Mouse (Mus musculus) layer of hippocampus, adult 8-10 months (tissue): Measurements from ENCODE around the gene Arap1. TPM values are rescaled to one million over a fixed set of nuclear protein-coding genes. Genes with fewer than 3 reads are reported as not detected.

ENCODE experiments used
- DNase-seq, 2 experiments: peaks; one replicate each; pipeline ENCODE4 v3.0.0; 2022; ENCODE audit warnings: low spot score in 2 of 2
- total RNA-seq, 4 experiments: library from RNA; stranded (reverse); gene quantifications; 2 replicates each; pipeline ENCODE4 v1.2.4; 2022

Gene Arap1
- 10 to 100 TPM; 18.0 to 32.8 (median 26.4) TPM for total RNA-seq

GRCm38 (mm10) chr7:101347767-101348270 is at the start of gene Arap1:
Arap1 (plus strand) TSS chr7:101348067.
- DNase-seq, result no peak

GRCm38 (mm10) chr7:101298375-101298774 is 49.5 kb upstream of the Arap1 start:
- DNase-seq, result no peak

GRCm38 (mm10) chr7:101301361-101301880 is 46.4 kb upstream of the Arap1 start:
- no peak for DNase-seq

DNA sequence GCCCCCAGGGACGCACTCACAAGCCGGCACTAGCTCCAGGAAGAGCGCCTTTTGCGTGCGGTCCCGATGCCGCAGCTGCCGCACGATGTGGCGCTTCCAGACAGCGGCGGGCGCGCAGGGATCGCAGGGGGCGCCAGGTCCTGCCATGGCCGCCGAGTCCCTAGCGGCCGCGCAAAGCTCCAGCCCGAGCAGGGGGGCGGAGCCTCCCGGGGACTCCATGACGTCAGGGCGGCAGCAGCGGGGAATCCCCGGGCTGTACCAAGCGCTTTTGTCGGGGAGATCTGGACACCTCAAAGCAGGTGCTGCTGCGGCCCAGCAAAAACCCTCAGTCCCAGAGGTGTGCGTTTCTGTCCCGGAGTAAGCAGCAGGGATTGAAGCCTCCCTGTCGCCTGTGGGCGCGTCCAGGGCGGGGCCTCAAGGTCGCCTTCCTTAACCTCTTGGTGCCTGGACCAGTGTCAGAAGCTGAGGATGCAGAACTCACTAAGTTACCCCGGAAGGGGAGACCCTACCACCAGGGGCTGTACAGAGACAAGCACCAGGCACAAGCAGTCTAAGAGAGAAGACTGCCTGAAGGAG is 45.9 kb upstream of the Arap1 start, which contains the start of gene Atg16l2:
Atg16l2 (minus strand) TSS at position 371 of the 576 bp plus-strand sequence.
- DNase-seq, result peak; percentile 88 to 89

- no peak for DNase-seq
Observed at GRCm38 (mm10) chr7:101302691-101303090, 45.2 kb upstream of the Arap1 start.

DNA sequence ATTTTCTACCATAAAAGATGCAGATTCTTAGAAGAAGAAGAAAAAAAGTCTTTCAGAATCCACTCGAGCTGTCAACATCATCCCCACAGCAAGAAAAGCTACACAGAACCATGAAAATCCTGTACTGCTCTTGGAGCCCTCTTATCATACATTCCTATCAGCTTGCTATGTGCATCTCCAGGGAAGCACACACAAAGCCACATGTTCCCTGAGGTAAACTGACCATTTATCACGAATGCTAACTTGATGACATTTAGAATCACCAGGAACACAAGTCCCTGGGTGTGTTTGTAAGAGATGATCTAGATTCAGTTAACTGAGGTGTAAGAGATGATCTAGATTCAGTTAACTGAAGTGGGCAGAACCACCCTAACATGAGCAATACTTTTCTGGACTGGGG is 41.0 kb upstream of the Arap1 start:
- no peak for DNase-seq

DNA sequence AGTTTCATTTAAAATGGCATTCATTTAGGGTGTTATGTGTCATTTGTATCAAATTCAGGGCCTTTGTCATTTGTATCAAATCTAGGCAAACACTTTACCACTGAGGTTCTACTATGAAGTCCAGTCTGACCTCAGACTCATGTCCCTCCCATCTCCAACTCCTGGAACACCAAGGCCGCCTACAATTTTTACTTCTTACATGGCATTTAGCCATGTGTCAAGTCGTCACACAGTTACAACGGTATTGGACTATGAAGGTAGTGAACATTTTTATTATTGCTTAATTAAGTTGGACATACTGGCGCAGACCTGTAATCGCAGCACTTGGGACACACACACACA is 37.9 kb upstream of the Arap1 start:
- no peak for DNase-seq

- peak; percentile 96 to 99 for DNase-seq
Observed at GRCm38 (mm10) chr7:101310327-101311028, 37.4 kb upstream of the Arap1 start.

DNA sequence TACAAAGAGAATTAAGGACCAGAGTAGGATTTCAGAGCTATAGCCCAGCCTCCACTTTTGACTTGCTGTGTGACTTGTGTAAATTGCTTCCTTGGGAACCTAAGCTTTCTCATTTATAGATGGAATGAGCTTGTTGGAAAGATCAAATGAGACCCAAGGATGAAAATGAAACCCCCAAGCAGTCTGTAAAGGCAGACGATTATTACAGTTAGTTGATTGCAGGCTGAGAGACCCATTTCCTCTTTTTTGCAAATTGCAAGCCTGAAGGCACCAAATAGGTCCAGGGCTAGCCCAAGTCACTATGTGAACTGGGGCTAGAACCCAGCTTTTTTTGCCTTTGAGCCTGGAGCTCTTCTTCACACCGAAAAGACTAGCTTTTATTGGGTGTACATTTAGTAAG is 36.8 kb upstream of the Arap1 start:
- no peak for DNase-seq

GRCm38 (mm10) chr7:101313033-101313432 is 34.8 kb upstream of the Arap1 start:
- no peak for DNase-seq

GRCm38 (mm10) chr7:101314396-101314795 is 33.5 kb upstream of the Arap1 start:
- DNase-seq, result no peak

DNA sequence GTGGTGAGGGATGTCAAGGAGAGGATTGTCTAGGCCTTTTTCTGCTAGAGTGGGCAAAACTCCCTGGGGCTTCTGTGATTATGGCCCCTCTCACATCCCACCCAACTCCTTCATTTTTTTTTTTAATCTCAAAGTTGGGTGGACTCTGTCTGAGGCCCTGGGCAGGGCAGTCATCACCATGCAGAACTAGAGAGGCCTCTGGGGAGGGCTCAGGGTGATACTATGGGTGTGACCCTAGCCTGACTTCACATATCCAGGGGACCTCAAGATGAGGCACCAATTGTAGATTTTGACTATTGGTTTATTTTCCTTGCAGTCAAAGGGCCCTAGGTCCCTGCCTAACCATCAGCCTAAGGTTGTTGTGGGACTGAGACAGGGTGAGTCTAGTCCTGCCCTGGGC is 32.2 kb upstream of the Arap1 start:
- no peak for DNase-seq

DNA sequence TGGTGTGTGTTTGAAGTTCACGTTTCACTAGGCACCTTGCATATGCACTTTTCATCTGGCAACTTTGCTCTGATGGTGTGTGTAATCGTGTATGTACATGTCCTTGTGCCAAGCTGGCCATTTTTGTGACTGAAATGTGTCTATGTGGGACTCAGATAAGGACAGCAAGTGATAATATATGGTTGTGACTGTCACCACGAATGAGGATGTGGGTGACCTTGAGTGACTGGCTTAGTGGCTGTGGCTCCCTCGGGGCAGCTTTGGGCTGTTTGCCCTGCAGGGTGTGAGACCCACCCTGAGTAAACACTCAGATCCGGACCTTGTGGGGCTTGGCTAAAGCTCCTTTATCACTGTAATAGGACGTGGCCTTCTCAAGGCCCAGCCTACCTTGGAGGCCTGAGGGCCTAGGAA is 31.3 kb upstream of the Arap1 start:
- no peak for DNase-seq

- no peak for DNase-seq
Observed at GRCm38 (mm10) chr7:101317014-101317413, 30.9 kb upstream of the Arap1 start, which contains the start of gene Stard10. Stard10 (plus strand) TSS chr7:101317086.

DNA sequence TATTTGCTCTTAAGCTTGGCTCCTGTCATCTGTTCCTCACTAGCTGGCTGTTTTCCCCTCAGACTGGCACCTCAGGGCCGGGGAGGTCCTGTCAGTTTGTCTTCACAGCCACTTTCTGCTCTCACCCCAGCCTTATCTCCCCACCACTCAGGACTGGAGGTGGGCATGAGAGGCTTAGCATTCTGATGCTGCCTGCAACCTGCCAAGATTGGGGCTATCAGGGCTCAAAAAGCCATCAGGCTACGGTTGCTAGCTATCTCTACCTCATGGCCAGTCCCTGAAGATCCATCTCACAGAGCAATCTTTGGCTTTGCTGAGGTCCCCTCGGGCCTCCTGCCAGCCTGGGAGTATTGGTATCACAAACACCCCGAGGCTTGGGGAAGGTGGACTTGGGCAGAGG is 29.0 kb upstream of the Arap1 start:
- DNase-seq, result no peak

DNA sequence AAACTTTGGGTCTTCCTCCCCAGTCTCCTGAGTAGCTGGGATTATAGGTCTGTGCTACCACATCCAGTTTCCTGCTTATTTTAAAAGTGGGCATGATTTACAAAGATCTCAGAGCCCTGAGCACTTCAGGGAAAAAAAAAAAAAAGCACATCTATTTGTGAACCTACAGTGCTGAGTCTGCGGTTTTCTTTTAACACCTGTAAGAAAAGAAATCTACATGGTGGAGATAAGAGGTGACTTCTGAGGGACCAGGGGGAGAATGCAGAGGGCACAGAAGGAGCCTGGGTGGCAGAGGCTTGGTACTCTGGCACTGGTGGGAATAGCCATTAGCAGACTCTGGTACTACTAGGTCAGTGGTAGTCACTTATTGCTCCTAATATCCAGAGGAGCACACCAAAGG is 28.1 kb upstream of the Arap1 start:
- DNase-seq, result no peak

GRCm38 (mm10) chr7:101320399-101321217 is 27.3 kb upstream of the Arap1 start:
- no peak for DNase-seq

GRCm38 (mm10) chr7:101321218-101321827 is 26.5 kb upstream of the Arap1 start:
- no peak for DNase-seq

GRCm38 (mm10) chr7:101323141-101323594 is 24.7 kb upstream of the Arap1 start:
- no peak for DNase-seq

GRCm38 (mm10) chr7:101324142-101324962 is 23.5 kb upstream of the Arap1 start:
- DNase-seq, result no peak
